Mouse (Mus musculus) liver, embryonic 14.5 days (tissue): ENCODE measurements around the gene Hectd4. TPM values are rescaled to one million over a fixed set of nuclear protein-coding genes. Genes with fewer than 3 reads are reported as not detected.
"Not testable (repeated sequence)": the region's sequence is repeated elsewhere in the genome, so short reads cannot be mapped to it uniquely, and the experiment has no call there.

Source experiments
- ATAC-seq: fragments of 200-750 bp; cut with Nextera tagmentation; 2 replicates; pipeline ENCODE4 v1.8.0; 2017; ENCODE audit warnings: moderate number of reproducible peaks, mild to moderate bottlenecking, moderate library complexity; ENCODE audit not compliant: insufficient read depth
- DNase-seq, 3 experiments: peaks; one replicate each; pipeline ENCODE4 v3.0.0-alpha.2; 2012 to 2013; ENCODE audit warnings: low read depth in 3 of 3, low spot score in 3 of 3
- H3K27ac ChIP-seq: fragments of 300-500 bp; sonication (generic); 2 replicates; pipeline ENCODE4 v1.5.1; 2014; ENCODE audit warnings: moderate library complexity, mild to moderate bottlenecking, control low read depth, inconsistent platforms
- H3K27me3 ChIP-seq: fragments of 300-500 bp; sonication (generic); 2 replicates; pipeline ENCODE4 v1.6.1; 2014; ENCODE audit warnings: mild to moderate bottlenecking, low read length, moderate library complexity; ENCODE audit not compliant: control insufficient read depth, insufficient read depth
- H3K36me3 ChIP-seq: fragments of 300-500 bp; sonication (generic); replicated peaks from 2 replicates; pipeline ENCODE4 v1.6.1; 2014; ENCODE audit warnings: low read depth; ENCODE audit not compliant: control insufficient read depth, insufficient read depth
- H3K4me1 ChIP-seq, 2 experiments: fragments of 200-500 bp in 1 of 2; fragments of 300-500 bp in 1 of 2; sonication (generic) in 1 of 2; replicated peaks; 2 replicates each; pipeline ENCODE4 v1.6.1; 2012 to 2014; ENCODE audit warnings: antibody characterized with exemption in 1 of 2, inconsistent platforms in 1 of 2, low read length in 1 of 2; ENCODE audit not compliant: control insufficient read depth in 2 of 2, insufficient read depth in 2 of 2
- H3K4me2 ChIP-seq: fragments of 300-500 bp; sonication (generic); 2 replicates; pipeline ENCODE4 v1.6.1; 2014; ENCODE audit warnings: low read depth, mild to moderate bottlenecking, control low read depth, moderate library complexity
- H3K4me3 ChIP-seq, 2 experiments: fragments of 200-500 bp in 1 of 2; fragments of 300-500 bp in 1 of 2; sonication (generic) in 1 of 2; 2 replicates each; pipeline ENCODE4 v1.5.1; 2012 to 2014; ENCODE audit warnings: low read depth in 2 of 2, low read length in 2 of 2, mild to moderate bottlenecking in 2 of 2, control low read depth in 1 of 2, inconsistent platforms in 1 of 2, moderate library complexity in 1 of 2; ENCODE audit not compliant: insufficient read depth in 1 of 2
- H3K9ac ChIP-seq: fragments of 300-500 bp; sonication (generic); replicated peaks from 2 replicates; pipeline ENCODE4 v1.6.1; 2014; ENCODE audit warnings: mild to moderate bottlenecking, control low read depth, moderate library complexity
- H3K9me3 ChIP-seq: fragments of 300-500 bp; sonication (generic); 2 replicates; pipeline ENCODE4 v1.6.1; 2016; ENCODE audit warnings: low read length, mixed read lengths; ENCODE audit not compliant: control insufficient read depth
- CTCF ChIP-seq: IDR thresholded peaks from 2 replicates; pipeline ENCODE4 v1.5.1; 2016; ENCODE audit warnings: antibody characterized with exemption, low read depth, control low read depth
- EP300 ChIP-seq: IDR thresholded peaks from 2 replicates; pipeline ENCODE4 v1.6.1; 2016; ENCODE audit warnings: antibody characterized with exemption, low read depth
- WGBS: fragments of 180-500 bp; shearing (Covaris S2); extraction: QIAGEN DNeasy Blood & Tissue Kit; methylation state at CpG from one replicate; pipeline ENCODE4 v1.1.7; 2014; ENCODE audit not compliant: insufficient replicate concordance; 5-methylcytosine and 5-hydroxymethylcytosine counted together
- polyA plus RNA-seq, 2 experiments: library from polyadenylated mRNA; depleted of rRNA in 1 of 2; stranded (reverse) in 1 of 2; unstranded in 1 of 2; fragments of >200 nt; fragmentation: Nextera tagmentation in 1 of 2; extraction: Ambion mirVana in 1 of 2; gene quantifications; 2 replicates each; pipeline versions ENCODE4 v1.2.1 to v1.2.3; 2012 to 2014

Gene Hectd4
- polyA plus RNA-seq, 2 experiments: 11.2 to 15.8 TPM

DNA sequence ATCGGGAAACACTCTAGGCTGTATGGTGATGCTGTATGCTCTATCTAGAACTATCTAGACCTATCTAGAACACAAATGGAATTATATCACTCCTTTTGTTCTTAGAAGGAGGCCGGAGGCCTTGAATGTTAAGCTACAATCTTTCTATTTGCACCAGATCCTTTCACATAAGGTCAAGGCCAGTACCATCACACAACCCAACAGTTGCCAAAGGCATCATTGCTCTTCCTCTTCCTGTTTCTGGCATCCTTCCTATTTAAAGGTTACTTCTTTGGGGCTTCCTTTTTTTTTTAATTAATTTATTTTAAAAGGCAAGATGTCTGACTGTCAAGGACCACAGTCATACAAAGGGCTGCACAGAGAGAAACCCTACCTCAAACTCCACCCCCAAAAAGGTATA, 22.7 kb upstream of the Hectd4 start:
- DNase-seq: no peak
- Histone ChIP-seq H3K4me1 (peaks cover 39 to 52% of the 10 kb centered on the region in 2 experiments), H3K9ac (0 out of 2 replicates have a peak overlapping the region, but pooled peaks have one; percentile 31), H3K27ac (peak overlapping the region; percentile 68), H3K4me3 (no peak overlapping the region), H3K27me3 (no peaks in the 10 kb centered on the region), H3K36me3 (no peaks in the 10 kb centered on the region), H3K9me3 (no peaks in the 10 kb centered on the region), H3K4me2 (peak overlapping the region; percentile 40; the same call in 1 of the 2 replicates)
- 66% methylated on average over 2 of the region's 2 CpGs for whole genome bisulfite sequencing
- ATAC-seq: no peak
- TF ChIP-seq CTCF (no peak), EP300 (no peak)

DNA sequence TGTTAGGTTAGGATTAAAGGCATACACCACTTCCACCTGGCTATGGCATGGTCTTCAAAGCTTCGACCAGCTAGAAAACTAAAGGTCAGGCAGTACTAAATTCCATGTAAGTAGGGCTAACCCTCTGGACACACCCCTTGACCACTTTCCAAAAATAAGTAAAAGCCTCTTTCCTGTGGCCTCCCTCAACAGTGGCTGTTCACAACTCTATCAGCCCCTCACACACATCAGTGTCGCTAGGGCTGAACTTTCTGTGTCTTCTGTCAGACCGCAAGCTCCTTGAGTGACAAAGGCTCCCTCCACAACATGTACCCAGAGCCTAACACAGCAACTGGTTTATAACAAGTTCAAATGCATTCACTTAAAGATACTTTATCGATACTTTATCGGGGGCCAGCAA, 21.6 kb upstream of the Hectd4 start:
- TF ChIP-seq CTCF (no peak), EP300 (no peak)
- ATAC-seq (peak; percentile 36), DNase-seq (no peak)
- no peak overlapping the region for H3K4me2 ChIP-seq
- H3K27me3 ChIP-seq: no peaks in the 10 kb centered on the region
- no peaks in the 10 kb centered on the region for H3K9me3 ChIP-seq
- no peaks in the 10 kb centered on the region for H3K36me3 ChIP-seq
- no peak overlapping the region for H3K9ac ChIP-seq
- peaks cover 32 to 43% of the 10 kb centered on the region in 2 experiments for H3K4me1 ChIP-seq
- WGBS: 14% methylated on average over 5 of the region's 5 CpGs
- H3K27ac ChIP-seq: peak overlapping the region; percentile 18
- no peak overlapping the region for H3K4me3 ChIP-seq

DNA sequence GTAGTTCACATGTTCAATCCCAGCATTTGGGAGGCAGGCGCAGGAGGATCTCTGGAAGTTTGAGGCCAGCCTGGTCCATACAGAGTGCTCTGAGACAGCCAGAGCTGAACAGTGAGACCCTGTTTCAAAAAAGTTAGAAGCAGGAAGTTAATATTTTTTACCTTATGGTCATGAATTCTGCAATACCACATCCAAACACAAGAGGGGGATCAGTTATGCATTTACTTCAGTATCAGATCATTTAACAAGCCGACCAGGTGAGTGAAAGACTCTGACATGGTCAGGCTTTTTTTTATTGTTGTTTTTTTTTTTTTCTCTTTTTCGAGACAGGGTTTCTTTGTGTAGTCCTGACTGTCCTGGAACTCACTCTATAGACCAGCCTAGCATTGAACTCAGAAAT, 18.3 kb upstream of the Hectd4 start:
- Histone ChIP-seq H3K9ac (no peak overlapping the region), H3K4me3 (no peak overlapping the region), H3K27me3 (no peaks in the 10 kb centered on the region), H3K36me3 (peaks cover 13% of the 10 kb centered on the region), H3K4me1 (peaks cover 21 to 33% of the 10 kb centered on the region in 2 experiments), H3K4me2 (no peak overlapping the region), H3K9me3 (no peaks in the 10 kb centered on the region), H3K27ac (no peak overlapping the region)
- TF ChIP-seq EP300 (no peak), CTCF (peak; percentile 66; the same call in 1 of the 2 replicates)
- ATAC-seq (no peak), DNase-seq (peak; percentile 70 to 79 (median 71))
- WGBS: 25% methylated on average over 3 of the region's 3 CpGs

DNA sequence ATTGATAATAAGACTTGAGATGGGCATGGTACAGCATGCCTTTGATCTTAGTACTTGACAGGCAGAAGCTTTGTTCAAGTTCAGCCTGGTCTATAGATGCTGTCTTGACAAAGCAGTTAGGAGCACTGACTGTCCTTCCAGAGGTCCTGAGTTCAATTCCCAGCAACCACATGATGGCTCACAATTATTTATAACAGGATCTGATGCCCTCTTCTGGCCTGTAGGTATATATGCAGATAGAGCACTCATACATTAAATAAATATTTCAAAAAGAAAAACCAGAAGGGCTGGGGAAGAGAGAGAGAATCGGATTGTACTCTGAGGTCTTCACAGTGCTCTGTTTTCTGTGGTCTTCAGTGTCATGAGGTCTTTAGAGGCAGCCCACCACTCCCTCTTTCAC, 17.6 kb upstream of the Hectd4 start:
- H3K36me3 ChIP-seq: peaks cover 21% of the 10 kb centered on the region
- H3K9me3 ChIP-seq: no peaks in the 10 kb centered on the region
- no peak overlapping the region for H3K27ac ChIP-seq
- H3K27me3 ChIP-seq: no peaks in the 10 kb centered on the region
- WGBS: 51% methylated on average over 1 of the region's 1 CpGs
- H3K4me3 ChIP-seq: no peak overlapping the region
- DNase-seq (no peak), ATAC-seq (no peak)
- H3K9ac ChIP-seq: no peak overlapping the region
- peaks cover 16 to 29% of the 10 kb centered on the region in 2 experiments for H3K4me1 ChIP-seq
- H3K4me2 ChIP-seq: no peak overlapping the region
- TF ChIP-seq CTCF (peak; percentile 33; the same call in 1 of the 2 replicates), EP300 (no peak)

DNA sequence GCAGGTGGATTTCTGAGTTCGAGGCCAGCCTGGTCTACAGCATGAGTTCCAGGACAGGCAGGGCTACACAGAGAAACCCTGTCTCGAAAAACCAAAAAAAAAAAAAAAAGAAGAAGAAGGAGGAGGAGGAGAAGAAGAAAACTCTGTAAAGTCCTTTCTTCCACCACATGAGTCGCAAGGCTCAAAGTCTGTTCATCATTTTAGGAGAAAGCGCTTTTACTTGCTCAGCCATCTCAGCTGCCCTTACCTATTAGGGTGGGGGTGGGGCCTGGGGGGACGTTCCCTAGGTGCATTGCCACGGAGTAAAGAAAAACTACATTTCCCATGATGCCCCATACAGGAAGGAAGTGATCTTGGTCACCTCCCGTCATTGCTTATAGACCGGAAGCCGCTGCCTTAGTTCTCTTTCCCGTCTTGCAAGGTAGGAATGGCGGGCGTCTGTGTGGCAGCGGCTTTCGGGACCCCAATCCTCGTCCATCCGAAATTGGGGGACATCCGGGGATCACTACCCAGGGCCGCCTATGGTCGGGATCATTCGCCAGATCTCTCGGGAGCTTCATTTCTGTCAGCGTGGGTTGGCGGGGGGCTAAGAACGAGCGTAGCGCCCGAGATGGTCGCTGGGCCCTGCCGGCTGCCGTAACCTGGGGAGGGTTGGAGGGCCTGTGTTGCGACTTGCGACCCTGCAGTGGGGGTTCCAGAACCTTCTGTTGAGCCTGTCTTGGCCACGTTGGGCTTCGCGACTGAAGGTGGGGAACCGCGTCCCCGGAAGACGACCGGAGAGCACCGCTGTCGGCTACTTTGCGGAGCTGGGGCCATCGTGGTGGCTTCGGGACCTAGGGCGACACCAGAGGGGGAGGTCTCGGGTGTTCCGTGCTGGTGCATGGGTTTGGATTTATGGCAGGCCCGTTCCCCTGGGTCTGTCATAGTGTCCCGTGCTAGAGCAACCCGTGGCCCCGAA, 15.6 kb upstream of the Hectd4 start, which contains the start of gene Rpl6:
Gene Rpl6, plus strand, starts transcription at position 350 of the 958 bp plus-strand sequence.
- H3K4me3 ChIP-seq: peak within 1 kb of the TSS; percentile 91 to 99
- no peaks in the 10 kb centered on the region for H3K9me3 ChIP-seq
- WGBS: under 1% methylated on average over 52 of the region's 52 CpGs
- H3K4me2 ChIP-seq: peak within 1 kb of the TSS; percentile 68
- H3K36me3 ChIP-seq: peaks cover 40% of the 10 kb centered on the region
- peak within 1 kb of the TSS; percentile 66 for H3K27ac ChIP-seq
- H3K4me1 ChIP-seq: peaks cover 12 to 18% of the 10 kb centered on the region in 2 experiments
- H3K9ac ChIP-seq: peak within 1 kb of the TSS; percentile 97
- no peaks in the 10 kb centered on the region for H3K27me3 ChIP-seq
- DNase-seq (peak; percentile 75 to 77 (median 76)), ATAC-seq (peak; percentile 83)
- no peak for TF ChIP-seq EP300
- TF ChIP-seq CTCF: no peak

DNA sequence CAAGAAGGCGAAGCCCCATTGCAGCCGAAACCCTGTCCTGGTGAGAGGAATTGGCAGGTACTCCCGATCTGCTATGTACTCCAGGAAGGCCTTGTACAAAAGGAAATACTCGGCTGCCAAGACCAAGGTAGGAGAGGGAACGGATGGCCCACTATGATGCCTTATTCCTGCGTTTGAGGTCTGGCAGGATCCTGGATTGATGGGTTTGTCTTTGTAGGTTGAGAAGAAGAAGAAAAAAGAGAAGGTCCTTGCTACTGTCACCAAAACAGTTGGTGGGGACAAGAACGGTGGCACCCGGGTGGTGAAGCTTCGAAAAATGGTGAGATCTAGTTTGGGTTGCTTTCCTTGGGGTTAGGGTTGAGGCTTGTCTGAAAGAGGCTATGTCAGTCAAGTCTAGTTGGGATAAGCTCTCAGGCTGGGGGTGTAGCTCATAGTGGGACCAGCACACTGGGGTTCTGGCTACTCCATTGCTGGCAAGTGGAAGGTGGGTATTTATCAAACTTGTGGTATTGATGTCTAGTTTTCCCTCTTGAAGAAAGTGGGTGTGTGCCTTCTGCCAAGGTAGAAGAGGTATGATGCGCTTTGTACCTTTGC, 14.4 kb upstream of the Hectd4 start:
- not testable (repeated sequence) for H3K9me3 ChIP-seq, H3K27me3 ChIP-seq, DNase-seq, ATAC-seq
- H3K4me2 ChIP-seq: peak overlapping the region; percentile 68
- H3K4me1 ChIP-seq: peaks cover 12 to 17% of the 10 kb centered on the region in 2 experiments
- 39% methylated on average over 8 of the region's 10 CpGs for WGBS
- peaks cover 51% of the 10 kb centered on the region for H3K36me3 ChIP-seq
- H3K4me3 ChIP-seq: peak overlapping the region; percentile 91 to 99
- H3K9ac ChIP-seq: peak overlapping the region; percentile 97
- H3K27ac ChIP-seq: peak overlapping the region; percentile 42
